Mouse (Mus musculus) midbrain, embryonic 13.5 days (tissue): ENCODE data around the gene Slc5a1. TPM values are rescaled to one million over a fixed set of nuclear protein-coding genes. Genes with fewer than 3 reads are reported as not detected.

Experiments used
- ATAC-seq: fragments of 200-750 bp; cut with Nextera tagmentation; 2 replicates; pipeline ENCODE4 v1.8.0; 2017; ENCODE audit warnings: mild to moderate bottlenecking, moderate TSS enrichment, moderate library complexity
- H3K27ac ChIP-seq: fragments of 300-500 bp; sonication (generic); 2 replicates; pipeline ENCODE4 v1.5.1; 2015; ENCODE audit warnings: inconsistent platforms, mild to moderate bottlenecking, moderate library complexity
- H3K27me3 ChIP-seq: fragments of 300-500 bp; sonication (generic); 2 replicates; pipeline ENCODE4 v1.6.1; 2015; ENCODE audit warnings: mild to moderate bottlenecking, inconsistent platforms
- H3K36me3 ChIP-seq: fragments of 300-500 bp; sonication (generic); 2 replicates; pipeline ENCODE4 v1.6.1; 2015; ENCODE audit warnings: mild to moderate bottlenecking, inconsistent platforms
- H3K4me1 ChIP-seq: fragments of 300-500 bp; sonication (generic); replicated peaks from 2 replicates; pipeline ENCODE4 v1.6.1; 2015; ENCODE audit warnings: inconsistent platforms
- H3K4me2 ChIP-seq: fragments of 300-500 bp; sonication (generic); replicated peaks from 2 replicates; pipeline ENCODE4 v1.6.1; 2015; ENCODE audit warnings: moderate library complexity, mild to moderate bottlenecking, inconsistent platforms
- H3K4me3 ChIP-seq: fragments of 300-500 bp; sonication (generic); replicated peaks from 2 replicates; pipeline ENCODE4 v1.5.1; 2015; ENCODE audit warnings: mild to moderate bottlenecking, inconsistent platforms
- H3K9ac ChIP-seq: fragments of 300-500 bp; sonication (generic); replicated peaks from 2 replicates; pipeline ENCODE4 v1.6.1; 2015; ENCODE audit warnings: mild to moderate bottlenecking, inconsistent platforms
- H3K9me3 ChIP-seq: fragments of 300-500 bp; sonication (generic); 2 replicates; pipeline ENCODE4 v1.6.1; 2016; ENCODE audit warnings: mild to moderate bottlenecking, inconsistent platforms
- WGBS: fragments of 180-500 bp; shearing (Covaris S2); methylation state at CpG from one replicate; pipeline ENCODE4 v1.1.7; 2015; 5-methylcytosine and 5-hydroxymethylcytosine counted together
- polyA plus RNA-seq: library from polyadenylated mRNA; unstranded; fragments of >200 nt; fragmentation: Nextera tagmentation; extraction: Ambion mirVana; gene quantifications from 2 replicates; pipeline ENCODE4 v1.2.1, GENCODE M21; 2015

The Slc5a1 gene
- polyA plus RNA-seq, 1 experiment from 2014 or later: not detected

GRCm38 (mm10) chr5:33200071-33200470 is 96.1 kb downstream of the Slc5a1 start:
- H3K36me3 ChIP-seq: no peaks in the 10 kb centered on the region
- H3K4me3 ChIP-seq: no peak overlapping the region
- WGBS: 63% methylated on average over 1 of the region's 1 CpGs
- H3K27ac ChIP-seq: no peak overlapping the region
- no peak for ATAC-seq
- no peaks in the 10 kb centered on the region for H3K4me1 ChIP-seq
- H3K9me3 ChIP-seq: no peaks in the 10 kb centered on the region
- no peaks in the 10 kb centered on the region for H3K27me3 ChIP-seq
- no peak overlapping the region for H3K9ac ChIP-seq
- no peak overlapping the region for H3K4me2 ChIP-seq

GRCm38 (mm10) chr5:33201697-33202096 is 97.7 kb downstream of the Slc5a1 start:
- Histone ChIP-seq H3K27me3 (no peaks in the 10 kb centered on the region), H3K4me2 (no peak overlapping the region), H3K36me3 (no peaks in the 10 kb centered on the region), H3K27ac (no peak overlapping the region), H3K4me3 (no peak overlapping the region), H3K9me3 (no peaks in the 10 kb centered on the region), H3K9ac (no peak overlapping the region), H3K4me1 (no peaks in the 10 kb centered on the region)
- 77% methylated on average over 13 of the region's 13 CpGs for WGBS
- ATAC-seq: no peak

GRCm38 (mm10) chr5:33202516-33203170 is 98.6 kb downstream of the Slc5a1 start:
- no peak overlapping the region for H3K9ac ChIP-seq
- H3K4me2 ChIP-seq: no peak overlapping the region
- 0 out of 2 replicates have a peak, but pooled peaks cover 4% of the 10 kb centered on the region for H3K4me1 ChIP-seq
- no peaks in the 10 kb centered on the region for H3K9me3 ChIP-seq
- no peaks in the 10 kb centered on the region for H3K36me3 ChIP-seq
- no peaks in the 10 kb centered on the region for H3K27me3 ChIP-seq
- H3K27ac ChIP-seq: no peak overlapping the region
- 87% methylated on average over 13 of the region's 13 CpGs for WGBS
- no peak overlapping the region for H3K4me3 ChIP-seq
- no peak for ATAC-seq

GRCm38 (mm10) chr5:33203171-33203565 is 99.1 kb downstream of the Slc5a1 start:
- Histone ChIP-seq H3K4me3 (no peak overlapping the region), H3K4me2 (no peak overlapping the region), H3K9ac (no peak overlapping the region), H3K9me3 (no peaks in the 10 kb centered on the region), H3K27ac (no peak overlapping the region), H3K36me3 (no peaks in the 10 kb centered on the region), H3K27me3 (no peaks in the 10 kb centered on the region), H3K4me1 (0 out of 2 replicates have a peak, but pooled peaks cover 4% of the 10 kb centered on the region)
- ATAC-seq: no peak
- WGBS: 84% methylated on average over 6 of the region's 6 CpGs

- H3K4me1 ChIP-seq: 0 out of 2 replicates have a peak, but pooled peaks cover 4% of the 10 kb centered on the region
- 17% methylated on average over 9 of the region's 9 CpGs for WGBS
- no peak overlapping the region for H3K4me3 ChIP-seq
- H3K9me3 ChIP-seq: no peaks in the 10 kb centered on the region
- peak; percentile 55; the same call in 1 of the 2 replicates for ATAC-seq
- H3K9ac ChIP-seq: no peak overlapping the region
- no peak overlapping the region for H3K4me2 ChIP-seq
- no peak overlapping the region for H3K27ac ChIP-seq
- H3K36me3 ChIP-seq: no peaks in the 10 kb centered on the region
- no peaks in the 10 kb centered on the region for H3K27me3 ChIP-seq
Measured at GRCm38 (mm10) chr5:33203691-33204242, 99.7 kb downstream of the Slc5a1 start.

- Histone ChIP-seq H3K4me1 (0 out of 2 replicates have a peak, but pooled peaks cover 4% of the 10 kb centered on the region), H3K9me3 (no peaks in the 10 kb centered on the region), H3K27ac (no peak overlapping the region), H3K4me2 (no peak overlapping the region), H3K9ac (no peak overlapping the region), H3K27me3 (no peaks in the 10 kb centered on the region), H3K4me3 (no peak overlapping the region), H3K36me3 (no peaks in the 10 kb centered on the region)
- ATAC-seq: no peak
- WGBS: 80% methylated on average over 7 of the region's 7 CpGs
Measured at GRCm38 (mm10) chr5:33204284-33204683, 100.3 kb downstream of the Slc5a1 start.

- no peak overlapping the region for H3K9ac ChIP-seq
- 0 out of 2 replicates have a peak, but pooled peaks cover 4% of the 10 kb centered on the region for H3K4me1 ChIP-seq
- ATAC-seq: no peak
- no peak overlapping the region for H3K4me3 ChIP-seq
- WGBS: 93% methylated on average over 7 of the region's 7 CpGs
- no peaks in the 10 kb centered on the region for H3K36me3 ChIP-seq
- no peak overlapping the region for H3K27ac ChIP-seq
- no peaks in the 10 kb centered on the region for H3K27me3 ChIP-seq
- H3K4me2 ChIP-seq: no peak overlapping the region
- no peaks in the 10 kb centered on the region for H3K9me3 ChIP-seq
Measured at GRCm38 (mm10) chr5:33206328-33206727, 102.3 kb downstream of the Slc5a1 start.

GRCm38 (mm10) chr5:33207136-33207535 is 103.1 kb downstream of the Slc5a1 start:
- no peak overlapping the region for H3K4me2 ChIP-seq
- 58% methylated on average over 9 of the region's 9 CpGs for WGBS
- no peak overlapping the region for H3K27ac ChIP-seq
- H3K4me1 ChIP-seq: 0 out of 2 replicates have a peak, but pooled peaks cover 4% of the 10 kb centered on the region
- H3K9ac ChIP-seq: no peak overlapping the region
- H3K4me3 ChIP-seq: no peak overlapping the region
- H3K9me3 ChIP-seq: no peaks in the 10 kb centered on the region
- no peaks in the 10 kb centered on the region for H3K27me3 ChIP-seq
- ATAC-seq: no peak
- no peaks in the 10 kb centered on the region for H3K36me3 ChIP-seq

- no peaks in the 10 kb centered on the region for H3K27me3 ChIP-seq
- H3K27ac ChIP-seq: no peak overlapping the region
- WGBS: 78% methylated on average over 14 of the region's 14 CpGs
Measured at GRCm38 (mm10) chr5:33208533-33209245, 104.7 kb downstream of the Slc5a1 start.

GRCm38 (mm10) chr5:33210515-33210914 is 106.5 kb downstream of the Slc5a1 start:
- Histone ChIP-seq H3K9ac (no peak overlapping the region), H3K4me3 (no peak overlapping the region), H3K27me3 (no peaks in the 10 kb centered on the region), H3K4me1 (0 out of 2 replicates have a peak, but pooled peaks cover 4% of the 10 kb centered on the region), H3K36me3 (no peaks in the 10 kb centered on the region), H3K9me3 (no peaks in the 10 kb centered on the region), H3K4me2 (no peak overlapping the region), H3K27ac (no peak overlapping the region)
- no peak for ATAC-seq
- 94% methylated on average over 3 of the region's 3 CpGs for WGBS

More at GRCm38 (mm10) chr5:33208533-33209245, 104.7 kb downstream of the Slc5a1 start:
- Histone ChIP-seq H3K9ac (no peak overlapping the region), H3K4me2 (no peak overlapping the region), H3K9me3 (no peaks in the 10 kb centered on the region), H3K4me3 (no peak overlapping the region), H3K4me1 (0 out of 2 replicates have a peak, but pooled peaks cover 4% of the 10 kb centered on the region), H3K36me3 (no peaks in the 10 kb centered on the region)
- no peak for ATAC-seq

GRCm38 (mm10) chr5:33211254-33211653 is 107.2 kb downstream of the Slc5a1 start:
- Histone ChIP-seq H3K4me1 (0 out of 2 replicates have a peak, but pooled peaks cover 4% of the 10 kb centered on the region), H3K4me3 (no peak overlapping the region), H3K27me3 (no peaks in the 10 kb centered on the region), H3K9me3 (no peaks in the 10 kb centered on the region), H3K27ac (no peak overlapping the region), H3K4me2 (no peak overlapping the region), H3K9ac (no peak overlapping the region), H3K36me3 (no peaks in the 10 kb centered on the region)
- WGBS: 81% methylated on average over 5 of the region's 5 CpGs
- ATAC-seq: no peak
